Mouse (Mus musculus): ENCODE data around the gene Cnpy4. TPM values are rescaled to one million over a fixed set of nuclear protein-coding genes. Genes with fewer than 3 reads are reported as not detected.
A peak's percentile ranks its signal among the peaks of the same experiment; 100 is the strongest.

Gene Cnpy4
- 57.7 and 64.7 TPM in 2 replicates for polyA plus RNA-seq (2016; fragmentation: Nextera tagmentation; extraction: Ambion mirVana)

DNA sequence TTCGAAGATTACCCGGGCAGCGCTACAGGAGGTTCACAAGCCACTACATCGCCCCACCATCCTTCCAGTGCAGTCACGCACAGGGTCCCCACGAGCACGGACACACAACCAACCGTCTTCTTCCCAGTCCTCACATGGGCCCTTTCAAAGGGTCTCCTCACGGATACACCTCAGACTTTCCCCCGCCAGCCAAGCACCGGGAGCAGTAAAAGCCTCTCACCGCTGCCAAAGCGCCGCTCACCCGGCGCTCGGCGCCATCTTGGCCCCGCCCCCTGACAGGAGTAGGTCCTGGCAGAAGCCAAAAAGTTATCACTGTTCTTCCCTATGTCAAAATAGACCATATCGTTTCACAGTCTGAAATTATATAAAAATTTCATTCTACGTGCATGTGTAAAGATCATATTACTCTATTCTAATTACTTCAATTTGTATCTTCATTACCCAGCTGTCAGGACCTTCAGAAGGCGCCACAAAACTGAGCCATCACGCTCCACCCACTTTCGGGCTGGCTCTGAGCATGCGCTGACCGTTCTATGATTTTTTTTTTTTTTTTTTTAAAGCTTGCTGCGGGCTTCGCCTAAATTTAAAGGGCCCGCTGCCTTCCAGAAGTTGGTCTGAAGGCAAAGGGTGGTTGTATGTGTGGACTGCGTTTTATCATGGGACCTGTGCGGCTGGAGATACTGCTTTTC is at the start of gene Cnpy4, which contains the start of gene Taf6:
Gene Cnpy4 (plus strand): TSS at position 536 of the 689 bp plus-strand sequence.
Gene Taf6 (minus strand): TSS at position 502 of the 689 bp plus-strand sequence.
- peak; percentile 74 for ATAC-seq (ENCODE audit: insufficient number of reproducible peaks, insufficient read depth, low FRiP score, low TSS enrichment, low read depth)
- no peaks in the 10 kb centered on the region for H3K27me3 ChIP-seq
- peak within 1 kb of the TSS; percentile 83 for H3K9ac ChIP-seq (replicated peaks)
- H3K27ac ChIP-seq, result peak within 1 kb of the TSS; percentile 83
- no peaks in the 10 kb centered on the region for H3K9me3 ChIP-seq
- under 1% methylated on average over 31 of the region's 31 CpGs for WGBS
- peaks cover 15% of the 10 kb centered on the region for H3K4me1 ChIP-seq (replicated peaks)
- peaks cover 55% of the 10 kb centered on the region for H3K36me3 ChIP-seq
- H3K4me3 ChIP-seq (replicated peaks), result peak within 1 kb of the TSS; percentile 71
- H3K4me2 ChIP-seq, result peak within 1 kb of the TSS; percentile 75

DNA sequence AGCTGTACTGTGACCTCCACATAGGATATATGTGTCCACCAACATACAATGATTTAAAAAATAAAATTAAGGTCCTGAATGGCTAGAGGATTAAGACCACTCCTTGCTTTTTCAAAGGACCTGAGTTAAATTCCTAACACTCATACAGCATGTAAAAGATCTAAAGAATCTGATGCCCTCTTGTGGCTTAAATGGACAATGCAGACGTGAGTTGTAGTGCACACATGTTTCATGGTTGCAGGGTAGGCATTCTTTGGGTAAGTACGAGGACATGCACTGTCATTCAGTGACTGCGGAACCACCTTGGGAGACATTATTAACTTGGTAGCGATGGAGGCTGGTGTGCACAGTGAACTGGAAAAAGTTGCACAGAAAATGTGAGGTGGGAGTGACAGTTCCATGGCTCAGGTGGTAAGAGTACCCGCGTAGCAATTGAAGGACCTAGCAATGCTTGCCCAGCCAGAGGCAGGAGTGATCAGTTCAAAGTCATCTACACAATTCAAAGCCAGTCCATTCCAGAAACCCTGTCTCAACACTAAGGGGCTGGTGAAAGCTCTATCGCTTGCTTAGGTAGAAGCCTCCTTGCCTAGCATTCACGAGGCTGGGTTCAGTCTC is 49.2 kb upstream of the Cnpy4 start:
- H3K4me2 ChIP-seq, result no peak overlapping the region
- peaks cover 44% of the 10 kb centered on the region for H3K36me3 ChIP-seq
- ATAC-seq (ENCODE audit: insufficient number of reproducible peaks, insufficient read depth, low FRiP score, low TSS enrichment, low read depth), result no peak
- no peak overlapping the region for H3K27ac ChIP-seq
- no peak overlapping the region for H3K4me3 ChIP-seq (replicated peaks)
- H3K4me1 ChIP-seq (replicated peaks), result no peaks in the 10 kb centered on the region
- H3K27me3 ChIP-seq, result no peaks in the 10 kb centered on the region
- 63% methylated on average over 8 of the region's 8 CpGs for WGBS
- H3K9ac ChIP-seq (replicated peaks), result no peak overlapping the region
- H3K9me3 ChIP-seq, result no peaks in the 10 kb centered on the region

DNA sequence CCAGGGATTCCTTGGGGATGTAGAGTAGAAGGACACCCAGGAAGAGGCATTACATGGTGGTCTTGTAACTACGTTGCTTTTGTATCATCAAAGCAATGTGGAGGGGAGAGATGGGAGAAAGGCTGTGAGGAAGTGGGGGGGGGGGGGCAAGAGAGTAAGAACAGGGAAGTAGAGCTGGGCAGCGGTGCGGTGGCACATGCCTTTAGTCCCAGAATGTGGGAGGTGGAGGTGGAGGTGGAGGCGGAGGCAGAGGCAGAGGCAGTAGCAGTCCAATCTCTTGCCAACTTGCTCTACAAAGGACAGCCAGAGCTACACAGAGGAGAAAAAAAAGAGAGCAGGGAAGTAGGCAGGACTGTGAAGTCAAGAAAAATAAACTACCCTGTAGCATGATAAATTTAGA is 48.7 kb upstream of the Cnpy4 start:
- no peak overlapping the region for H3K4me2 ChIP-seq
- WGBS, result 87% methylated on average over 4 of the region's 4 CpGs
- peaks cover 44% of the 10 kb centered on the region for H3K36me3 ChIP-seq

DNA sequence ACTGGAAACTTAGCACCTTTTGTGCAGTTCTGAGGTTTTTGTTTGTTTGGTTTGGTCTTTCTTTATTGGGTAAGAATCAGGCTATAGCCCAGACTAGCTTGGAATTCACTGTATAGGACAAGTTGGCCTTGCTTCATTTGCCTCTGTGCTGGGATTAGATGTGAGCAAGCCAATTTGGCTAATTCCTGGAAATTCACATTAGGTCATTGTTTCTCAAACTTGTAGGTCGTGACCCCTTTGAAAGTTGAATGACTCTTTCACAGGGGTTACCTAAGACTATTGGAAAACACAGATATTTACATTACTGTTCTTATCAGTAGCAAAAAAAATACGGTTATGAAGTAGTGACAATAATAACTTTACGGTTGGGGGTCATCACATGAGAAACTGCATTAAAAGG is 32.9 kb upstream of the Cnpy4 start:
- H3K9me3 ChIP-seq, result no peaks in the 10 kb centered on the region
- peak overlapping the region; percentile 91 for H3K9ac ChIP-seq (replicated peaks)
- H3K4me2 ChIP-seq, result peak overlapping the region; percentile 66
- H3K27ac ChIP-seq, result no peak overlapping the region
- H3K4me1 ChIP-seq (replicated peaks), result peaks cover 7% of the 10 kb centered on the region; the same call in 1 of the 2 replicates
- H3K4me3 ChIP-seq (replicated peaks), result peak overlapping the region; percentile 76
- ATAC-seq (ENCODE audit: insufficient number of reproducible peaks, insufficient read depth, low FRiP score, low TSS enrichment, low read depth), result no peak
- H3K27me3 ChIP-seq, result no peaks in the 10 kb centered on the region
- H3K36me3 ChIP-seq, result peaks cover 37% of the 10 kb centered on the region
- 87% methylated on average over 3 of the region's 3 CpGs for WGBS

More for the DNA sequence above, 48.7 kb upstream of the Cnpy4 start:
- no peak overlapping the region for H3K9ac ChIP-seq (replicated peaks)
- H3K27ac ChIP-seq, result no peak overlapping the region
- ATAC-seq (ENCODE audit: insufficient number of reproducible peaks, insufficient read depth, low FRiP score, low TSS enrichment, low read depth), result no peak
- no peaks in the 10 kb centered on the region for H3K4me1 ChIP-seq (replicated peaks)
- H3K9me3 ChIP-seq, result no peaks in the 10 kb centered on the region
- no peaks in the 10 kb centered on the region for H3K27me3 ChIP-seq
- no peak overlapping the region for H3K4me3 ChIP-seq (replicated peaks)

DNA sequence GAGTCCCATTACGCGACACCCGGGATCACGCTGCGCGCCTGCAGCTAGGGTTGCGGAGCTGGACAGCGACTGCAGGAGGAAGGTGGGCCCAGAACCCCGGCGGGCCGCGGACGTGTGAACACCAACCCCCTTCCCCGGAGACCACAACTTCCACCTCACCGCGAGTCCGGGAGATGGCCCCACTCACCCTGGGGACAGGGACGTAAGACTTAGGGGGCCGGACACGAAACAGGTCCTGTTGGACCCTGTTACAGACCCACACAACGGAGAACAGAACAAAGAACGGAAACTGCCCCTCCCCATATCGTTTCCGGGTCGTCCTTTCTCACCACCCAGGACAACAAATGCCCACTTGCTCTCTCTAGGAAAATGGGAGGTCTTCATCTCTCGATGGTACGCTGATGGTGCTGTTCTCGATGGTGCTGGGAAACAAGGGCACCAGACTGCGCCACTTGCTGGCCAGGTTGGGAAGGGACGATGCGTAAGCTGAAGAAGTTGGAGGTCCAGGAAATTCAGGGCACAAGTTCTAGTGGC is 31.8 kb upstream of the Cnpy4 start, which contains the start of gene Zfp113:
Gene Zfp113 (minus strand): TSS at position 302 of the 534 bp plus-strand sequence.
- Histone ChIP-seq H3K27me3 (no peaks in the 10 kb centered on the region), H3K27ac (peak within 1 kb of the TSS; percentile 95), H3K4me1 (replicated peaks) (peaks cover 10% of the 10 kb centered on the region; the same call in 1 of the 2 replicates), H3K9me3 (no peaks in the 10 kb centered on the region), H3K9ac (replicated peaks) (peak within 1 kb of the TSS; percentile 91), H3K36me3 (peaks cover 32% of the 10 kb centered on the region), H3K4me3 (replicated peaks) (peak within 1 kb of the TSS; percentile 76), H3K4me2 (peak within 1 kb of the TSS; percentile 66)
- WGBS, result under 1% methylated on average over 31 of the region's 31 CpGs
- ATAC-seq (ENCODE audit: insufficient number of reproducible peaks, insufficient read depth, low FRiP score, low TSS enrichment, low read depth), result peak; percentile 95

DNA sequence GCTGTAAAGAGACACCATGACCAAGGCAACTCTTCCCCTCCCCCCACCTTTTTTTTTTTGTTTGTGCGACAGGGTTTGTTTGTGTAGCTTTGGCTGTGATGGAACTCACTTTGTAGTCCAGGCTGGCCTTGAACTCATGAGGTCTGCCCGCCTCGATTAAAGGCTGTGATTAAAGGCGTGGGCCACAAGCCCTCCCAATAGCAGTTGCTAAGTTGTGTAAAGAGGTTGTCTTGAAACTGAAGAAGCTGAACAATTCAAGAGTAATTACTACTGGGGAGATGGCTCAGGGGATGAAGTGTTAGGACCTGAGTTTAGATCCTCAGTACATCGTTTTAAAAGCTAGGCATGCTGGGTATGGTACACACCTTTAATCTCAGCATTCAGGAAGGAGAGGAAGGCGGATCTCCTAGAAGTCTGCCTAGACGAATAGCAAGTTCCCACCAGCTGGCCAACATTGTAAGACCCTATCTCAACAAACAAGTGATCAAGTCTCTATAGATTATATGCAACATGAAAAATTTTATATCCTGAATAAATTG is 27.0 kb upstream of the Cnpy4 start:
- H3K9me3 ChIP-seq, result no peaks in the 10 kb centered on the region
- no peak for ATAC-seq (ENCODE audit: insufficient number of reproducible peaks, insufficient read depth, low FRiP score, low TSS enrichment, low read depth)
- H3K4me1 ChIP-seq (replicated peaks), result peaks cover 12% of the 10 kb centered on the region
- H3K9ac ChIP-seq (replicated peaks), result peak overlapping the region; percentile 76; the same call in 1 of the 2 replicates
- peak overlapping the region; percentile 70; the same call in 1 of the 2 replicates for H3K4me3 ChIP-seq (replicated peaks)
- peaks cover 31% of the 10 kb centered on the region for H3K36me3 ChIP-seq
- peak overlapping the region; percentile 74 for H3K4me2 ChIP-seq
- 66% methylated on average over 7 of the region's 7 CpGs for WGBS
- 0 out of 2 replicates have a peak overlapping the region, but pooled peaks have one; percentile 72 for H3K27ac ChIP-seq
- H3K27me3 ChIP-seq, result no peaks in the 10 kb centered on the region

DNA sequence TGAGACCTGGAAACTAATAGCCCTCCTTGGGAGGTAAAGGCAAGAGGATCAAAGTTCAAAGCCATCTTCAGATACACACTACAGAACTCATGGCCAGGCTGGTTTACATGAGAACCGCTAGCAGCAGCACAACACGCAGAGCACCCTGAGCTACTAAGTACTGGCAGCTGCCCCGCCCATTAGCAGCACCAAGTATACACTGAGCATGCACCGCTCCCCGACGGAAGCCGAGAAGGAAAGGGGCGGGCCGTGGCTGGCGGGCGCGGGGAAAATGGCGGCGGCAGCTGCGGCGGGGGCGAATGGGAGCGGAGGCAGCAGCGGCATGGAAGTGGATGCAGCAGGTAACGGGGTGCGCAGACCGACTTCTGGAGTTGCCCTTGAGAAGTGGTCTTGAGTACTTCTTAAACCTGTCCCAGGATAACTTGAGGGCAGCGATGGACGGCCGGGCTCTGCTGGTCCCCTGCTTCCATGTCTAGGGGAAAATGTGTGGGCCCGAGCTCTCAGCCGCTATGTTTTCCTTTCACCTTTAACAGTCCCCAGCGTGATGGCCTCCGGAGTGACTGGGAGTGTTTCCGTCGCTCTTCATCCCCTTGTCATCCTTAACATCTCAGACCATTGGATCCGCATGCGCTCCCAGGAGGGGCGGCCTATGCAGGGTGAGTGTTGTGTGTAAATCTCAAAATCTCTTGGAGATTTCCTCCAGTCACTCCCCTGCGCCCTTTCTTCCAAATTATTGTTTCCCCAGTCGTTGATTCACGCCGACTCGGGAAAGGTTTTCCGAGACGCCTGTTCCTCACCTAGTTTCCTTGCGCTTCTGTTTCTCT is 26.2 kb upstream of the Cnpy4 start, which contains the start of gene Cops6:
Gene Cops6 (plus strand): TSS at position 230 of the 824 bp plus-strand sequence.
- peak; percentile 94 for ATAC-seq (ENCODE audit: insufficient number of reproducible peaks, insufficient read depth, low FRiP score, low TSS enrichment, low read depth)

DNA sequence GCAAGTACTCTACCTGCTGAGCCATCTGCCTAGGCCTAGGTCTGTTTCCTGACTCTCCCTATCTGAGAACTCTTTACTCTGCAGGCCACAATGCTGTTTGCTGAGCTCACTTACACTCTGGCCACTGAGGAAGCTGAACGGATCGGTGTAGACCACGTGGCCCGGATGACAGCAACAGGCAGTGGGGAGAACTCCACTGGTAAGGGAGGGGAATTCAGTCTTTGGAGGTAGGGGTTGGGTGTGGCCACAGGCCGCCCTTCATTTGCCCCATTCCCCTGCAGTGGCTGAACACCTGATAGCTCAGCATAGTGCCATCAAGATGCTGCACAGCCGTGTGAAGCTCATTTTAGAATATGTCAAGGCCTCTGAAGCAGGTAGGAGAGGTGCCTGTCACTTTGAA is 24.2 kb upstream of the Cnpy4 start:
- H3K4me3 ChIP-seq (replicated peaks), result peak overlapping the region; percentile 13; the same call in 1 of the 2 replicates
- H3K9me3 ChIP-seq, result no peaks in the 10 kb centered on the region
- no peak overlapping the region for H3K9ac ChIP-seq (replicated peaks)
- H3K36me3 ChIP-seq, result peaks cover 58% of the 10 kb centered on the region
- peaks cover 12% of the 10 kb centered on the region for H3K4me1 ChIP-seq (replicated peaks)
- H3K4me2 ChIP-seq, result no peak overlapping the region
- 64% methylated on average over 6 of the region's 6 CpGs for WGBS
- no peaks in the 10 kb centered on the region for H3K27me3 ChIP-seq
- H3K27ac ChIP-seq, result no peak overlapping the region
- no peak for ATAC-seq (ENCODE audit: insufficient number of reproducible peaks, insufficient read depth, low FRiP score, low TSS enrichment, low read depth)

More for the DNA sequence above, 26.2 kb upstream of the Cnpy4 start, which contains the start of gene Cops6:
- Histone ChIP-seq H3K4me1 (replicated peaks) (peaks cover 12% of the 10 kb centered on the region), H3K36me3 (peaks cover 38% of the 10 kb centered on the region), H3K9me3 (no peaks in the 10 kb centered on the region), H3K9ac (replicated peaks) (peak within 1 kb of the TSS; percentile 76), H3K27ac (peak within 1 kb of the TSS; percentile 72), H3K4me2 (peak within 1 kb of the TSS; percentile 74), H3K4me3 (replicated peaks) (peak within 1 kb of the TSS; percentile 70), H3K27me3 (no peaks in the 10 kb centered on the region)
- WGBS, result under 1% methylated on average over 41 of the region's 42 CpGs

DNA sequence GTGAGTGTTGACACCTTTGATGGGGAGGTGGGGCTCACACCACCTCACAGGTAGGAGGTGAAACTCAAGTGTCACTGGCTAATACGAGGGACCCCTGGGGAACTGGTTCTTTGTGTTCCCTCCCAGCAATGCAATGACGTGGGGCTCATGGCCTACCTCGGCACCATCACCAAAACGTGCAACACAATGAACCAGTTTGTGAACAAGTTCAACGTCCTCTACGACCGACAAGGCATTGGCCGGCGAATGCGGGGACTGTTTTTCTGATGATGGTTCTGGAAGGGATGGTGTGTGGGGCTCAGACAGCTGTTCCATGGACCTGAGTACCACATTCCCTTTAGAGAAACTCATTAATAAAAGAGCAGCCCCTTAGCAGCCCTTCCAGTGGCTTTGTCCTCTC is 23.7 kb upstream of the Cnpy4 start:
- H3K4me2 ChIP-seq, result no peak overlapping the region
- peaks cover 12% of the 10 kb centered on the region for H3K4me1 ChIP-seq (replicated peaks)
- ATAC-seq (ENCODE audit: insufficient number of reproducible peaks, insufficient read depth, low FRiP score, low TSS enrichment, low read depth), result no peak
- H3K4me3 ChIP-seq (replicated peaks), result no peak overlapping the region
- H3K27me3 ChIP-seq, result no peaks in the 10 kb centered on the region
- no peak overlapping the region for H3K27ac ChIP-seq
- no peak overlapping the region for H3K9ac ChIP-seq (replicated peaks)
- no peaks in the 10 kb centered on the region for H3K9me3 ChIP-seq
- WGBS, result 66% methylated on average over 10 of the region's 10 CpGs
- H3K36me3 ChIP-seq, result peaks cover 64% of the 10 kb centered on the region

DNA sequence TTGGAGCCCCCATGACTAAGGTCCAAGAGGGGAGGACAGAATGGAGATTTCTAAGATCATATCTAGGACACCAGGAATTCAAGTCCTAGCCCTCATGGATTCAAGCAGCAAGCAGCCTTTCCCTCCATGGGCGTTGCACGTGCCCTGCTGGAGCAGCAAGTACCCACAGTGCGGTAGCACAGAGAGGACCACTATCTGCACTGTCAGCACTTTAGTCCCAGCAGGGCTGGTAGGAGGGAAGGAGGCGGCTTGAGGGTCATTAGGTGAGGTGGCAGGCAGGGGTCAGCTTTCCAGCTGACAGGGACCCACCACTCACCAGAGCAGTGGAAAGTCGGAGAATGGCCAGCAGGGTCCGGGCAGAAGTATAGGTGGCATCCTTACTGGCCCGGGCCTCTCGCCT is 21.7 kb upstream of the Cnpy4 start:
- Histone ChIP-seq H3K9me3 (no peaks in the 10 kb centered on the region), H3K4me2 (no peak overlapping the region), H3K9ac (replicated peaks) (0 out of 2 replicates have a peak overlapping the region, but pooled peaks have one; percentile 9), H3K4me1 (replicated peaks) (peaks cover 17% of the 10 kb centered on the region), H3K27me3 (no peaks in the 10 kb centered on the region), H3K4me3 (replicated peaks) (no peak overlapping the region; the same call in 1 of the 2 replicates), H3K36me3 (peaks cover 80% of the 10 kb centered on the region), H3K27ac (no peak overlapping the region)
- 83% methylated on average over 8 of the region's 8 CpGs for WGBS
- ATAC-seq (ENCODE audit: insufficient number of reproducible peaks, insufficient read depth, low FRiP score, low TSS enrichment, low read depth), result no peak
